Mouse (Mus musculus): Measurements from ENCODE around the gene Dpyd.

Gene Dpyd

GRCm38 (mm10) chr3:119095223-119095886, 533.4 kb downstream of the Dpyd start:
- no peak for DNase-seq (ENCODE audit: low spot score in 2 of 2)

DNA sequence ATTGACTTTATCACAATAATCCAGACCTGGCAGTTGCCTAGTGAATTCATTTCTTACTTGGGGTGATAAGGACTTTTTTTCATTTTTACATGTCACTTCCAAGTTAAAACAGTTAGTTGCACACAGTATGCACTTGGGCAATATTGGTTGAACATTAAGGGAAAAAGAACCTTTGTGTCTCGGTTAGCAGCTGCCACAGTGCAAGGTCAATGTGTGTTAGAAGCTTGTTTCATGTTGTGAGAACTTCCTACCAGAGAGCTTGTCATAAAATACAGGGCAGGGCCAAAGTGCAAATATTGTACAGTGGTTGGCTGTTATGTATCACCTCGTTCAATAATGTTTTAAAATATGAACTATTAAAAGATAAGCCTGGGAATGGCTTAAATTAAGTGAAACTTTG, 564.1 kb downstream of the Dpyd start:
- no peak for DNase-seq (ENCODE audit: low spot score in 2 of 2)

GRCm38 (mm10) chr3:119128076-119128475, 566.1 kb downstream of the Dpyd start:
- DNase-seq (ENCODE audit: low spot score in 2 of 2), result no peak

GRCm38 (mm10) chr3:119143034-119143433, 581.1 kb downstream of the Dpyd start:
- no peak for DNase-seq (ENCODE audit: low spot score in 2 of 2)

DNA sequence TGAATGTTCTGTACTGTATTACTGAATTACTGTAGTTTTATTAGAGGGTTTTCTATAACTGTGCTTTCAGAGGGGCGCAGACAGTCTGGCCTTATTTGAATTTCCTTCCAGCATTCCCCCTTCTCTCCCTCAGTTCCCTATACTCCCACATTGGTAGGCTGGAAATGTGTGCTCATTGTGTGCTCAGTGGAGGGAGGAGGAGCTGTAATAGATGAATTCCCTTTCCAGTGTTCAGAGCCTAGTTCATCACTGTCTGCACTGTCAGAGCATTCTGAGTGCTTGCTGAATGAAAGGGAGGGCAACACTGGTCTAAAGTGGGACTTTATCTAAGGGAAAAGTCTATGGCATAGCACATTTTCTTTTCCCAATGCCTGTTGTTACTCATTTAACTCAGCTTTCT, 582.9 kb downstream of the Dpyd start:
- no peak for DNase-seq (ENCODE audit: low spot score in 2 of 2)

DNA sequence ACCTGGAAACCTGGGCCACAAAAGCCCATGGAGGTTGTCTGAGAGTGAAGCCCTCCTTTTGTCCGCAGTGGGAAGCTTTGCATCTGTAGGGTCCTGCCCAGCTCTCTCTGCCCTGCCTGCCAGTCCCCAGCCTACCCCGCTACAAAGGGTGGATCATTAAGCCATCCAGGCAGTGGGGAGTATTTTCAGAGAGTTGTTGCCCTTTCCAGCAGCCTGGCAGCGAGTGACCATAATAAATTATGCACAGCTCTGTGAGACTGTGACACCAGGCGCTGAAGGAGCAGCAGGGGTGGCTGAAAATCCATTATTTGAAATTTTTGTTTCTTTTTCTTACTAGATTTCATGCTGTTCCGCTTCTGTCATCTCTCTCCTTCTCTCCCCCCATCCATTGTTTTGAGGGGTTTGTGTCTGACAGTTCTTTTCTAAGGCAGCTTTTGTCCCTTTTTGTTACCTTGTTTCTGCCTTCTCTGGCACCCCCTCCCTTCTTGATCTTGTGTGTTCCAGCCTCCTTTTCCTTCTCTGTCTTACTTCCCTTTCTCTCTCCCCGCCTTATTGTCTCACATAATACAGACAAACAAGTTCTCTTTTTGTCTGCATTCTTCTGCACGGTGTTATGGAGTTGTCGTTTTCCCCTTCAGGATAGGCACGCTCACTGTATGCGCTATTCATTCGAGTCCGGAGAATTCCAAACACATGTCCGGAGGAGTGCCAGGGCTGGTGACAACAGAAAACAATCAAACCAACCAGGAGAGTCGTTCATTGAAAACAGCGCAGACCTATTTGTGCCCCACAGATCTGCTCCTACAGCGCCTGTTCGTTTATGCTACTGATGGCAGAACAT, 592.9 kb downstream of the Dpyd start:
- no peak for DNase-seq (ENCODE audit: low spot score in 2 of 2)

GRCm38 (mm10) chr3:119158670-119159069, 596.7 kb downstream of the Dpyd start:
- DNase-seq (ENCODE audit: low spot score in 2 of 2), result no peak

DNA sequence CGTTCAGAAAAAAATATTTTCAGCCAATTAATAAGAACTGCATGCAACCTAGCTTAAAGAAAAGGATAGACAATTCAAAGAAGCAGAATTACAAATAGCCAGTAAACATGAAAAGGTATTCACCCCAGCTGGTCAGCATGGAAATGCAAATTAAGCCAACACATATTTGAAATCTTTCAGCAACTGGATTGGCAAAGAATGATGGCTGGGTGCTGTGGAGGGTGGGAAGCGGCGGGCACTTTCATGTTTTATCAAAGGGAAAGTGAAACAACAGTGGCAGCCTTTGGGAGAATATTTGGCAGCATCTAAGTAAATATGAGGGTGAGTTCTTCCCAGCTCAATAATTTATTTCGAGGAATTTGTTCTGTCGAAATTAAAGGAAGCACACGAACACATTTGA, 603.8 kb downstream of the Dpyd start:
- no peak for DNase-seq (ENCODE audit: low spot score in 2 of 2)

DNA sequence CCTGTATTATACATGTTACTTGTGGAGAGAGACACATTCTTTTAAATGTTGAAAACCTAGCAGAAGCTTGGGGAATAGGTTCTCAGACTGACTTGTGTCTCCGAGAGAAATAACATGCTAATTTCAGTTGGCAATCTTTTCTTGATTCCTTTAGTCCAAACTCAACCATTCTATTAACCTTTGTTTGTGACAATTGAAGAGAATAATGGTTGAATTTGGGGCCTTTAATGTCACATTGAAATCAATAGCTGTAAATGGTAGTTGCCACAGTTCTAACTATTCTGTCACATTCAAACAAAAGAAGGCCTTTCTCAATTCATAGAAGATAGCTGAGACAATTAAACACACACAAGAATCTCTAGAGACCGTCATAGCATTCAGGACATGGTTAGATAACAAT, 606.2 kb downstream of the Dpyd start:
- DNase-seq (ENCODE audit: low spot score in 2 of 2), result no peak

DNA sequence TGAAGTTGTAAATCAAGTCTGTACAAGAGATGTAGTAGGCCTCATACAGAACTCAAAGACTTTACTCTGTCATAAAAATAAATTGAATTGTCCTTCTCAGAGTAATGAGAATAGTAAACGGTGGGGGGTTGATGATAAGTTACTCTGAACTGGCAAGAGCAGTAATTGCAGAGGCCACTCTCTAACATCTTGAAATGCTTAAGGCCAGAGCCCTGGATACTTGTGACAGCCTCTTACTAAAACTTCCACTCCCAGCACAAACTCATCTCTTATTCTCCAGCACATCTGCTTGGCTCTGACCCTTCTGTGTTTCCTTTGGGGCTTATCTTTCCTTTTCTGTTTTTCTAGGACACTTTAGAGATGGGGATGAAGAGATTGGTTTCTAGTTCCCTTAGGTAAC, 606.7 kb downstream of the Dpyd start:
- DNase-seq (ENCODE audit: low spot score in 2 of 2), result no peak

- no peak for DNase-seq (ENCODE audit: low spot score in 2 of 2)
Observed at GRCm38 (mm10) chr3:119183261-119183660, 621.3 kb downstream of the Dpyd start.

DNA sequence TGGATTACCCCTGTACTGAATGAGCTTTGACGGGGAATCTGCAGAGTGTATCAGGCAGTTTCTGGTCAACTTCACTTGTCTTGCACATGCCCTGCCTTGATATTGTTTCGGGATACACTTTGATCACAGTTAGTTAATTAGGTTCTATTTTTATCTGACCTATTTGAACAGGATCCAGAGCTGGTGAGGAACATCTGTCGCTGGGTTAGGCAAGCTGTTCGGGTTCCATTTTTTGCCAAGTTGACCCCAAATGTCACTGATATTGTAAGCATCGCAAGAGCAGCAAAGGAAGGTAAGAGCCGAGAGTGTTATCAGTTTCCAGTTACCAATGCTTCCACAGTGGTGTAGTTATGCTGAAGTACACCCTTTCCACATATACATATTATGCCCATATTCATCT, 632.1 kb downstream of the Dpyd start:
- DNase-seq (ENCODE audit: low spot score in 2 of 2), result no peak

- no peak for DNase-seq (ENCODE audit: low spot score in 2 of 2)
Observed at GRCm38 (mm10) chr3:119195613-119196012, 633.7 kb downstream of the Dpyd start.

- no peak for DNase-seq (ENCODE audit: low spot score in 2 of 2)
Observed at GRCm38 (mm10) chr3:119220763-119221412, 659.0 kb downstream of the Dpyd start.

- no peak for DNase-seq (ENCODE audit: low spot score in 2 of 2)
Observed at GRCm38 (mm10) chr3:119243181-119243580, 681.3 kb downstream of the Dpyd start.

DNA sequence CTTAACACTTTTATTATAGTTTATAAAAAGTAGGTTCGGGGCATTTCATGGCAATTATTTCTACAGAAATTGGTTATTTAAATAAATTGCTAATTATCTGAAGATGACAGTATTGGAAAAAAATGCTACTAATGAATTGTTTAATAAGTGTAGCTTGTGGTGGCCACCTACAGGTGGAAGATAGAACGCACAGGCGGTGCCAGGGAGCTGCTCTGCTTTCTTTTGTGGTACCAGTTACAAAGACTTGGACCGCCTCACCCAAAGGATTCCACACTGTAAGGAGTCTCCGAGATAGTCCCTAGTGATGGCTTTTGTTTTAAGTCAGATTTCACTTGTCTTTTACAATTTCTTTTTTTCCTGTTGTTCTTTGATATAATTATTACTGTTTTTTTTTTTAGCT, 694.6 kb downstream of the Dpyd start:
- DNase-seq (ENCODE audit: low spot score in 2 of 2), result peak in 1 of 2 experiments; percentile 20

- no peak for DNase-seq (ENCODE audit: low spot score in 2 of 2)
Observed at GRCm38 (mm10) chr3:119275241-119275640, 713.3 kb downstream of the Dpyd start.

DNA sequence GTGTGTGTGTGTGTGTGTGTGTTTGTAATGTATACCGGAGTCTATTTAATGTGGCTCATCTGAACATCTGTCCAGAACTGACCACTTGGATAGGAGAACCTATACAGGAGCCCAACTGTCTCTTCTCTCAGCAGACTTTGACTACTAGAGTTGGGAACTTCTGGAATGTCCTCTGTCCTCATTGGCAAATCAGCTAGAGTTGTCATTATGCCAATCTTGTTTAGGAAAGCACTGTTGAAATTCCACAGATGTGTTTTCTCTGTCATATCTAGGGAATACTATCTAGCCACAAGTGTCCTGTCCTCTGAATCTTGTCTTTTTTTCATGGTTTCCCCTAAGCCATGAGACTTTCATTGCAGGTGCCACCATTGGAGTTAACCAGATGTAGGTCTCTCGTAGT, 718.7 kb downstream of the Dpyd start:
- DNase-seq (ENCODE audit: low spot score in 2 of 2), result no peak

- DNase-seq (ENCODE audit: low spot score in 2 of 2), result no peak
Observed at GRCm38 (mm10) chr3:119314693-119315092, 752.8 kb downstream of the Dpyd start.

GRCm38 (mm10) chr3:119329063-119329462, 767.1 kb downstream of the Dpyd start:
- no peak for DNase-seq (ENCODE audit: low spot score in 2 of 2)

- no peak for DNase-seq (ENCODE audit: low spot score in 2 of 2)
Observed at GRCm38 (mm10) chr3:119333335-119334305, 771.7 kb downstream of the Dpyd start.
